30 mouse cellular contexts compared by ENCODE assay signal in genomic region chr2:59474336-59474735, GRCm38 (mm10). TPM values are rescaled to one million over a fixed set of nuclear protein-coding genes. Genes with fewer than 3 reads are reported as not detected.
DNase-seq lines count a peak whose midpoint lies in the region; ATAC-seq lines count a peak whose summit lies in the region.
"Had no signal": no experiment of that assay in that cellular context is flagged by ENCODE, and none has a peak within 500 bp of the region (broad histone marks: within the 10 kb centered on the region; RNA-seq: fewer than 3 reads in every experiment).

No protein-coding gene starts in this region.

- no peak overlapping the region for H3K4me3 ChIP-seq in forebrain, embryonic 15.5 days
- H3K4me3 ChIP-seq: embryonic facial prominence, embryonic 10.5 days; embryonic facial prominence, embryonic 13.5 days; erythroblast, embryonic 14.5 days; forebrain, embryonic 12.5 days; heart, adult 2 months; hindbrain, embryonic 12.5 days; hindbrain, embryonic 15.5 days had no signal

- ATAC-seq in CD4-positive, CD25-positive, alpha-beta regulatory T cell, adult 4 months: peak; percentile 72
- no peak for ATAC-seq in megakaryocyte, adult 5-6 weeks (ENCODE audit: poor library complexity, severe bottlenecking)
- no peak for ATAC-seq in forebrain, embryonic 15.5 days (replicated peaks)
- ATAC-seq: forebrain, embryonic 16.5 days; intestine, embryonic 16.5 days had no signal

- 91% methylated on average over 4 of the region's 4 CpGs for WGBS in forebrain, embryonic 15.5 days

- no peaks in the 10 kb centered on the region for H3K9me3 ChIP-seq in forebrain, embryonic 15.5 days
- H3K9me3 ChIP-seq: embryonic facial prominence, embryonic 10.5 days; forebrain, embryonic 12.5 days; hindbrain, embryonic 12.5 days; hindbrain, embryonic 15.5 days had no signal

- peak; percentile 12 for DNase-seq in thymus, postnatal 0 days (ENCODE audit: low spot score)
- DNase-seq in thymus, postnatal 36 days: no peak
- DNase-seq in induced T-regulatory cell, adult 2 months (ENCODE audit: low read depth): peak; percentile 58
- DNase-seq in liver: no peak
- DNase-seq: cerebellum, adult 18-20 months; cerebellum, postnatal 10 days; cerebellum, postnatal 36 days; embryo, embryonic 11 days; gastrocnemius, postnatal 25 days; heart, adult 2 months; kidney, adult 18-20 months had no signal

- no peaks in the 10 kb centered on the region for H3K27me3 ChIP-seq in forebrain, embryonic 15.5 days
- H3K27me3 ChIP-seq: embryonic facial prominence, embryonic 13.5 days; hindbrain, embryonic 12.5 days; hindbrain, embryonic 15.5 days had no signal

- no peak overlapping the region for H3K4me2 ChIP-seq in forebrain, embryonic 15.5 days (replicated peaks)
- H3K4me2 ChIP-seq: embryonic facial prominence, embryonic 13.5 days; forebrain, embryonic 12.5 days; heart, embryonic 11.5 days; hindbrain, embryonic 12.5 days; hindbrain, embryonic 15.5 days had no signal

- no peak overlapping the region for H3K9ac ChIP-seq in forebrain, embryonic 15.5 days (replicated peaks)
- H3K9ac ChIP-seq: embryonic facial prominence, embryonic 13.5 days; forebrain, embryonic 12.5 days; hindbrain, embryonic 12.5 days; hindbrain, embryonic 15.5 days had no signal

- H3K36me3 ChIP-seq in forebrain, embryonic 15.5 days: no peaks in the 10 kb centered on the region
- H3K36me3 ChIP-seq: embryonic facial prominence, embryonic 10.5 days; embryonic facial prominence, embryonic 13.5 days; forebrain, embryonic 12.5 days; hindbrain, embryonic 12.5 days; hindbrain, embryonic 15.5 days had no signal

- no peak overlapping the region for H3K27ac ChIP-seq in forebrain, embryonic 15.5 days (replicated peaks)
- H3K27ac ChIP-seq: embryonic facial prominence, embryonic 10.5 days; embryonic facial prominence, embryonic 13.5 days; forebrain, embryonic 12.5 days; heart, adult 2 months; hindbrain, embryonic 12.5 days; hindbrain, embryonic 15.5 days had no signal

- peaks cover 10% of the 10 kb centered on the region for H3K4me1 ChIP-seq in forebrain, embryonic 15.5 days
- H3K4me1 ChIP-seq: hindbrain, embryonic 12.5 days; hindbrain, embryonic 15.5 days had no signal

RNA-seq across cellular contexts. Expression of gene Dapl1, which starts 10.1 kb away (rescaled TPM):
- 4.2 and 4.9 TPM in 2 replicates for polyA plus RNA-seq in thymus, postnatal 0 days (2015; fragmentation: Nextera tagmentation; extraction: Ambion mirVana)
- 10 to 100 TPM; 20.9 to 26.8 TPM for polyA plus RNA-seq in CD4-positive, CD25-positive, alpha-beta regulatory T cell, adult 4 months (2017; shearing (Covaris generic))
- 0.43 TPM in 1 of 2 replicates, not detected in the other for total RNA-seq in megakaryocyte, adult 5-6 weeks (2015)
- total RNA-seq in megakaryocyte, adult 5-6 weeks (2017): 0.66 TPM in 1 of 2 replicates, not detected in the other
- polyA plus RNA-seq in forebrain, embryonic 15.5 days (2015; fragmentation: Nextera tagmentation; extraction: Ambion mirVana): 0.47 TPM in 1 of 2 replicates, not detected in the other
- total RNA-seq: adrenal gland, adult 18-20 months; adrenal gland, postnatal 36 days; gastrocnemius, adult 8-10 months; gastrocnemius, postnatal 25 days; heart, adult 2 months; heart, postnatal 25 days; hematopoietic stem cell, adult 5-6 weeks; MEL had no signal
- polyA plus RNA-seq: C2C12; erythroblast, embryonic 14.5 days; forebrain, embryonic 16.5 days; heart, adult 2 months; intestine, embryonic 16.5 days had no signal

Comparison
In these comparisons a context has a peak if more than half of its experiments do, and no peak if none do; other contexts are left out.
1. DNase-seq: peak in thymus, postnatal 0 days (single experiment) and induced T-regulatory cell, adult 2 months (single experiment); none in thymus, postnatal 36 days (0 of 2) and liver (single experiment).